Mouse (Mus musculus): ENCODE data around the gene Inafm2. TPM values are rescaled to one million over a fixed set of nuclear protein-coding genes. Genes with fewer than 3 reads are reported as not detected.
A peak's percentile ranks its signal among the peaks of the same experiment; 100 is the strongest.

The Inafm2 gene
- polyA plus RNA-seq, 1 experiment from 2014 or later: 20.7 TPM

- 3% methylated on average over 3 of the region's 3 CpGs for WGBS
- Histone ChIP-seq H3K4me2 (ENCODE audit: low read depth, low read length) (no peak overlapping the region), H3K4me3 (ENCODE audit: low read depth, low read length) (no peak overlapping the region), H3K27ac (replicated peaks; ENCODE audit: low read depth, low read length) (no peak overlapping the region), H3K4me1 (ENCODE audit: control insufficient read depth, insufficient read depth, low read length) (peaks cover 11% of the 10 kb centered on the region), H3K9me3 (ENCODE audit: control insufficient read depth, low read length) (no peaks in the 10 kb centered on the region), H3K9ac (ENCODE audit: low read depth, low read length) (no peak overlapping the region), H3K36me3 (ENCODE audit: control insufficient read depth, insufficient read depth, low read length) (no peaks in the 10 kb centered on the region), H3K27me3 (replicated peaks; ENCODE audit: control insufficient read depth, insufficient read depth, low read length) (0 out of 2 replicates have a peak, but pooled peaks cover 9% of the 10 kb centered on the region)
- peak; percentile 62 for ATAC-seq (ENCODE audit: low read depth)
- DNase-seq (ENCODE audit: low spot score): peak; percentile 79
Observed at GRCm38 (mm10) chr2:118730622-118730915, 15.0 kb upstream of the Inafm2 start.

- Histone ChIP-seq H3K4me2 (ENCODE audit: low read depth, low read length) (no peak overlapping the region), H3K4me1 (ENCODE audit: control insufficient read depth, insufficient read depth, low read length) (peaks cover 11% of the 10 kb centered on the region), H3K9ac (ENCODE audit: low read depth, low read length) (no peak overlapping the region), H3K4me3 (ENCODE audit: low read depth, low read length) (no peak overlapping the region), H3K27me3 (replicated peaks; ENCODE audit: control insufficient read depth, insufficient read depth, low read length) (0 out of 2 replicates have a peak, but pooled peaks cover 9% of the 10 kb centered on the region), H3K27ac (replicated peaks; ENCODE audit: low read depth, low read length) (no peak overlapping the region), H3K36me3 (ENCODE audit: control insufficient read depth, insufficient read depth, low read length) (no peaks in the 10 kb centered on the region), H3K9me3 (ENCODE audit: control insufficient read depth, low read length) (no peaks in the 10 kb centered on the region)
- 76% methylated on average over 5 of the region's 5 CpGs for WGBS
- ATAC-seq (ENCODE audit: low read depth) (no peak), DNase-seq (ENCODE audit: low spot score) (no peak)
Observed at GRCm38 (mm10) chr2:118731981-118732380, 13.6 kb upstream of the Inafm2 start.

DNA sequence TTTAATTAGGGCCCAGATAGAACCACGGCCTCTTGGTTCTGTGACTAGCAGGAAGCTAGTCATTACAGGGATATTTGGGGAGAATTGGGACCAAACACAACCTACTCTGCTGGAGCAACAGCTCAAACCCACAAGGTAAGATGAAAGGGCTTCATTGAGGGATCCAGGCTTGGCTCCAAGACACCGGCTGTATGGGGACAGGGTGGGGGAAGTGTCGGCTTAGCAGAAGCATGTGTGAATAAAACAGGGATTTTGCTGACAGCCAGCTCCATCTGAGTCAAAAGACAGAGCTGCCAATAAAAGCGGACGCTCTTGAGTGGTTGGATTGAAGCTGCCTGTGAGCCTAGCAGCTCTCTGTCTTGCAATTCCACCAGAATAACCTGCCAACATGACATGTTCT lies 12.2 kb upstream of the Inafm2 start:
- 0 out of 2 replicates have a peak, but pooled peaks cover 9% of the 10 kb centered on the region for H3K27me3 ChIP-seq (replicated peaks; ENCODE audit: control insufficient read depth, insufficient read depth, low read length)
- peaks cover 6% of the 10 kb centered on the region for H3K4me1 ChIP-seq (ENCODE audit: control insufficient read depth, insufficient read depth, low read length)
- no peak overlapping the region for H3K4me2 ChIP-seq (ENCODE audit: low read depth, low read length)
- ATAC-seq (ENCODE audit: low read depth) (no peak), DNase-seq (ENCODE audit: low spot score) (no peak)
- 48% methylated on average over 5 of the region's 5 CpGs for WGBS
- no peaks in the 10 kb centered on the region for H3K36me3 ChIP-seq (ENCODE audit: control insufficient read depth, insufficient read depth, low read length)
- no peak overlapping the region for H3K9ac ChIP-seq (ENCODE audit: low read depth, low read length)
- no peak overlapping the region for H3K27ac ChIP-seq (replicated peaks; ENCODE audit: low read depth, low read length)
- H3K4me3 ChIP-seq (ENCODE audit: low read depth, low read length): no peak overlapping the region
- no peaks in the 10 kb centered on the region for H3K9me3 ChIP-seq (ENCODE audit: control insufficient read depth, low read length)

DNA sequence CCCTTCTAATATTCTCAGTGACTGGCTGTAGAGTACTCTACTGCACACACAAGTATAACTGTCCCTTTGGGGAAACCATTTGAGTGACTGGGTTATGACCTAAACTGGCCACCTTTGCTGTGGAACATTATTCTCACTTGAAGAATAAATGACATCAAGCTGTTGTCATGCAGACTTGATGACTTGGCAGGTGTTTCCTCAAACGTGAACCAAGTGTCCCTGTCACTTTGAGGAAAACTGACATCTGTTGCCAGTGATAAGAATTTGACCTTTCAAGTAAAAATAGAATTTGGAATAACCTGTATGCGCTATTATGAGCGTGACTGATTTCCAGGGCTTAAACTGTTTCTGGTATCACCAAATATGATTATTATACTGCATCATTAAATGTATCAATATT lies 5.2 kb upstream of the Inafm2 start:
- no peak for DNase-seq (ENCODE audit: low spot score)
- no peaks in the 10 kb centered on the region for H3K9me3 ChIP-seq (ENCODE audit: control insufficient read depth, low read length)
- no peak overlapping the region for H3K4me3 ChIP-seq (ENCODE audit: low read depth, low read length)
- 56% methylated on average over 3 of the region's 3 CpGs for WGBS
- peaks cover 14% of the 10 kb centered on the region for H3K27me3 ChIP-seq (replicated peaks; ENCODE audit: control insufficient read depth, insufficient read depth, low read length)
- H3K36me3 ChIP-seq (ENCODE audit: control insufficient read depth, insufficient read depth, low read length): no peaks in the 10 kb centered on the region
- no peak overlapping the region for H3K27ac ChIP-seq (replicated peaks; ENCODE audit: low read depth, low read length)
- H3K9ac ChIP-seq (ENCODE audit: low read depth, low read length): no peak overlapping the region
- H3K4me1 ChIP-seq (ENCODE audit: control insufficient read depth, insufficient read depth, low read length): 0 out of 2 replicates have a peak, but pooled peaks cover 6% of the 10 kb centered on the region
- no peak overlapping the region for H3K4me2 ChIP-seq (ENCODE audit: low read depth, low read length)
- ATAC-seq (ENCODE audit: low read depth): no peak

DNA sequence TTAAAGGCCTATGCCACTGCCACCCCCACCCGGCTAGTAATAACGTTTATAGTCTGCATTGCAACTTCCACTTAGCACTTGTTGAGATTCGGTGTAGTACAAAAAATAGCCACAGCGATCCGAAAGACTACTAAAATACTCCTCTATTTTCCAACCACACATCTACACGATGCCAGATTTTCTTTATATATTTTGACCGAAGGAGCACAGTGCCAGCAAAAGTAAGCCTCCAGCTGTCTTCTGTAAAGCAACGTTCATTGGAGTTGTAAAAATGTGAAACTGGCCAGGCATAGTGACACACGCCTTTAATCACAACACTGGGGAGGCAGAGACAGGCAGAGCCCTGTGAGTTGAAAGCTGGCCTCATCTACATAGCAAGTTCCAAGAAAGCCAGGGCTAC lies 4.4 kb upstream of the Inafm2 start:
- 0 out of 2 replicates have a peak, but pooled peaks cover 6% of the 10 kb centered on the region for H3K4me1 ChIP-seq (ENCODE audit: control insufficient read depth, insufficient read depth, low read length)
- no peaks in the 10 kb centered on the region for H3K36me3 ChIP-seq (ENCODE audit: control insufficient read depth, insufficient read depth, low read length)
- H3K27ac ChIP-seq (replicated peaks; ENCODE audit: low read depth, low read length): no peak overlapping the region
- DNase-seq (ENCODE audit: low spot score) (no peak), ATAC-seq (ENCODE audit: low read depth) (no peak)
- H3K27me3 ChIP-seq (replicated peaks; ENCODE audit: control insufficient read depth, insufficient read depth, low read length): peaks cover 14% of the 10 kb centered on the region
- no peak overlapping the region for H3K4me3 ChIP-seq (ENCODE audit: low read depth, low read length)
- no peaks in the 10 kb centered on the region for H3K9me3 ChIP-seq (ENCODE audit: control insufficient read depth, low read length)
- no peak overlapping the region for H3K4me2 ChIP-seq (ENCODE audit: low read depth, low read length)
- 64% methylated on average over 9 of the region's 9 CpGs for WGBS
- no peak overlapping the region for H3K9ac ChIP-seq (ENCODE audit: low read depth, low read length)

DNA sequence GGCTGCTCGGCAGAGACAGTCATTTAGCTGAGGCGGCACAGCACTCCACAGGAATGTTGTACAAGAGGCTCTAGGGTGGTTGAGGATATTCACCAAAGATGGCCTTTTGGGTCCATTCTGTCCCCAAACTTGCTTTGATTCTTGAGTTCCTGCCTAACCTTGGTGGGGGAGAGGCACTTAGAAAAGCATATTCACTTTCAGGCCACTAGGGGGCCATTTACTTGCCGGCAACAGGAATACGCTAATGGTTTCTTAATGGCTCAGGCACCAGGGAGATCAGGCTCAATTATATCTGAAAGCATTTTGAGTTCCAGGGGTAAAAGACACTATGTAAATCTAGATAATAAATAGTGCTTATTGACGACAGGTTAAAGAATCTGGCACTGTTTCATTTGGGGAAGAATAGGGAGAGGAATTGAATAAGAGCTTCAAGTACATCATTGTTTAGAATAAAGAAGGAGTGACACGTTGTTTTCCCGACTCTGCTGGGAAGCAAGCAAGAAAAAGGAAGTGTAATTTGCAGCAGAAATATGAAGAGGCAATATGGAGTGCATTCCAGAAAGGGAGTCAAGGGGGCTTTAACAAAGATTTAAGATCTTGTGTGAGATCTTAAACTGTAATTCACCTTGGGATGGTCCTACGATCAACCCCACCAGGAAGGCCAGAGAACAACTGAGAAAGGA lies 2.2 kb upstream of the Inafm2 start:
- Histone ChIP-seq H3K4me1 (ENCODE audit: control insufficient read depth, insufficient read depth, low read length) (peaks cover 18% of the 10 kb centered on the region), H3K4me2 (ENCODE audit: low read depth, low read length) (no peak overlapping the region), H3K4me3 (ENCODE audit: low read depth, low read length) (no peak overlapping the region), H3K27ac (replicated peaks; ENCODE audit: low read depth, low read length) (no peak overlapping the region), H3K9me3 (ENCODE audit: control insufficient read depth, low read length) (no peaks in the 10 kb centered on the region), H3K27me3 (replicated peaks; ENCODE audit: control insufficient read depth, insufficient read depth, low read length) (peaks cover 14% of the 10 kb centered on the region), H3K9ac (ENCODE audit: low read depth, low read length) (no peak overlapping the region), H3K36me3 (ENCODE audit: control insufficient read depth, insufficient read depth, low read length) (no peaks in the 10 kb centered on the region)
- WGBS: 27% methylated on average over 8 of the region's 8 CpGs
- ATAC-seq (ENCODE audit: low read depth) (no peak), DNase-seq (ENCODE audit: low spot score) (peak; percentile 74)

GRCm38 (mm10) chr2:118744621-118745020 lies 937 bp upstream of the Inafm2 start:
- peak overlapping the region; percentile 81; the same call in 1 of the 2 replicates for H3K4me3 ChIP-seq (ENCODE audit: low read depth, low read length)
- no peaks in the 10 kb centered on the region for H3K9me3 ChIP-seq (ENCODE audit: control insufficient read depth, low read length)
- no peak for ATAC-seq (ENCODE audit: low read depth)
- DNase-seq (ENCODE audit: low spot score): no peak
- peak overlapping the region; percentile 99 for H3K4me2 ChIP-seq (ENCODE audit: low read depth, low read length)
- H3K27ac ChIP-seq (replicated peaks; ENCODE audit: low read depth, low read length): no peak overlapping the region
- peak overlapping the region; percentile 83; the same call in 1 of the 2 replicates for H3K9ac ChIP-seq (ENCODE audit: low read depth, low read length)
- 10% methylated on average over 7 of the region's 7 CpGs for WGBS
- peaks cover 14% of the 10 kb centered on the region for H3K27me3 ChIP-seq (replicated peaks; ENCODE audit: control insufficient read depth, insufficient read depth, low read length)
- H3K4me1 ChIP-seq (ENCODE audit: control insufficient read depth, insufficient read depth, low read length): peaks cover 25% of the 10 kb centered on the region
- peaks cover 5% of the 10 kb centered on the region; the same call in 1 of the 2 replicates for H3K36me3 ChIP-seq (ENCODE audit: control insufficient read depth, insufficient read depth, low read length)

GRCm38 (mm10) chr2:118745915-118746901 lies 650 bp downstream of the Inafm2 start:
- H3K9ac ChIP-seq (ENCODE audit: low read depth, low read length): peak overlapping the region; percentile 83
- ATAC-seq (ENCODE audit: low read depth): peak; percentile 32
- H3K9me3 ChIP-seq (ENCODE audit: control insufficient read depth, low read length): no peaks in the 10 kb centered on the region
- no peak for DNase-seq (ENCODE audit: low spot score)
- peaks cover 11% of the 10 kb centered on the region for H3K27me3 ChIP-seq (replicated peaks; ENCODE audit: control insufficient read depth, insufficient read depth, low read length)
- no peak overlapping the region for H3K27ac ChIP-seq (replicated peaks; ENCODE audit: low read depth, low read length)
- H3K36me3 ChIP-seq (ENCODE audit: control insufficient read depth, insufficient read depth, low read length): peaks cover 5% of the 10 kb centered on the region; the same call in 1 of the 2 replicates
- H3K4me3 ChIP-seq (ENCODE audit: low read depth, low read length): peak overlapping the region; percentile 81
- H3K4me2 ChIP-seq (ENCODE audit: low read depth, low read length): peak overlapping the region; percentile 99
- peaks cover 31% of the 10 kb centered on the region for H3K4me1 ChIP-seq (ENCODE audit: control insufficient read depth, insufficient read depth, low read length)
- WGBS: 0% methylated on average over 41 of the region's 113 CpGs

All from embryonic facial prominence, embryonic 14.5 days (tissue).